Mouse (Mus musculus) kidney, adult 18-20 months (tissue): ENCODE measurements at regions not wholly inside any gene's neighbourhood (a gene's known extent, or its start where the extent isn't known, plus 50 kb on each side); places are given as distances from the start of the nearest gene placed in this dataset.

Experiments
- DNase-seq: peaks from one replicate; pipeline ENCODE4 v3.0.0; 2021

DNA sequence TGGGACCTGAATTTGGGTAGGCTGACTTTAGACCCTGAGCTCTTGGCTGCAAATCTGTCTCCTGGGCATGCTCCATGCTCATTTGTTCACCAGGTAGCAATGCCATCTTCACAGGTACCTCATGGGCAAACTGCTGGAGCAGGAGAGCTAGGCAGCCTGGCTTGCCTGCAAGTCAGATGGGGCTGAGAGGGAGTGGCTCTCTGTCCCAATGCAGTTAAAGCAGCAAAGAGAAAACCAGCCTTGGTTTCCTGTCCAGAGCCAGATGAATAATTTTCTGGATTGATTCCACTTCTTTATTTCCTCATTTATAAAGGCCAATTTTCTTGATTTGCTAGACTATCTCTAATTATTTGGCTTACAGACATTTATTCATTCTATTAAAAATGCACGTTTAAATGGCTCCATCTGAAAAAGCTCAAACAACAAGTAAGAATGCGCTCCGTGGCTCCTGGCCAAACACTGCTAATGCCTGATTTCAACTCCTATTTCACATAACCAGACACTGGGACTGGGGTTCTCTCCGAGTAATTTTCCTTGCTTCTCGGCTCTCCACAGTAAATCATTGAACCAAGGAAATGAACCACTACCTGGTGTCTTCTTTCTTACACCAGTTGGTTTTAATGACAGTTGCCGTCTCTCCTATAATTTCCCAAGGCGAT, 60.5 kb downstream of the Rsl24d1 start:
- no peak for DNase-seq

DNA sequence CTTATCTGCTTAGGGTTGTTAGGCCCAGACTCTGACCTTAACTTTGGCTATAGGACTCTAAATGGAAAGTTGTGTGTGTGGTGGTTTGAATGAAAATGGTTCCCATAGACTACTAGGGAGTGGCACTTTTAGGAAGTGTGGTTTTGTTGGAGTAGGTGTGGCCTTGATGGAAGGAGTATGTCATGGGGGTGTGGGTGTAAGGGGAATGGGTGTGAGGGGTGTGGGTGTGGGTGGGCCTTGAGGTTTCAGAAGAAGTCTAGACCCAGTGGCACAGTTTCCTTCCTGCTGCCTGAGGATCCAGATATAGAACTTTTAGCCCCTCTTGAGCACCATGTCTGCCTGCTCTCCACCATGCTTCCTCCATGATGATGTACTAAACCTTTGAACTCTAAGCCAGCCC, 63.4 kb downstream of the Rsl24d1 start:
- DNase-seq, result no peak

DNA sequence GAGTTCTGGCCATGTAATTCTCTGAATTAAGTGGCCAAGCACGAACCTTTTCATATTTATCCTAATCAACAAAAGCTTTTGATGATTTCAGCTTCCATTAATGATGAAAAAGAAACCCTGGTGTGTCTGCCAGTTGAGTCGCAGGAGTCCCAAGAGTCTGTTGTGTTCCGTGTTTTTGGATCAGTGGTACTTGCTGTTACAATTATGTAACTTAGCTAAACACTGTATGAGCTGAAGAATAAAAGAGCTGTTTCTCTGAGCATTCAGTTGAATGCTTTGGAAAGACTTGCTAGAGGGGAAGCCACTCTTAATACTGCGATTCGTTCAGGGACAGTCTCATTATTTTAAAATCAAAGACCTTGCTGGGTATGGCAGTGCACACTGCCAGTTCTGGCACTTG, 70.1 kb downstream of the Rsl24d1 start:
- DNase-seq, result no peak

DNA sequence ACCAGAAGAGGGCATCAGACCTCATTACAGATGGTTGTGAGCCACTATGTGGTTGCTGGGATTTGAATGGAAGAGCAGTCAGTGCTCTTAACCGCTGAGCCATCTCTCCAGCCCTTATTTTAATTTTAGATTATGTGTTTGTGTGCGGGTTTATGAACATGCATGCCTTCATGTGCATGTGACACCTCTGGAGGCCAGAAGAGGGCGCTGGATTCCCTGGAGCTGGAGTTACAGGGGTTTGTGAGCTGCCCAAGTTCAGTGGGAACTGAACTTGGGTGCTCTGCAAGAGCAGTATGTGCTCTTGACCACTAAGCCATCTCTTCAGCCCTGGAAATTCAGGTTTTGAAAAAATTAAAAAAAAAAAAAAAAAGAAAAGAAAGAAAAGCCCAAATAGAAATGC, 71.7 kb downstream of the Rsl24d1 start:
- DNase-seq, result no peak

DNA sequence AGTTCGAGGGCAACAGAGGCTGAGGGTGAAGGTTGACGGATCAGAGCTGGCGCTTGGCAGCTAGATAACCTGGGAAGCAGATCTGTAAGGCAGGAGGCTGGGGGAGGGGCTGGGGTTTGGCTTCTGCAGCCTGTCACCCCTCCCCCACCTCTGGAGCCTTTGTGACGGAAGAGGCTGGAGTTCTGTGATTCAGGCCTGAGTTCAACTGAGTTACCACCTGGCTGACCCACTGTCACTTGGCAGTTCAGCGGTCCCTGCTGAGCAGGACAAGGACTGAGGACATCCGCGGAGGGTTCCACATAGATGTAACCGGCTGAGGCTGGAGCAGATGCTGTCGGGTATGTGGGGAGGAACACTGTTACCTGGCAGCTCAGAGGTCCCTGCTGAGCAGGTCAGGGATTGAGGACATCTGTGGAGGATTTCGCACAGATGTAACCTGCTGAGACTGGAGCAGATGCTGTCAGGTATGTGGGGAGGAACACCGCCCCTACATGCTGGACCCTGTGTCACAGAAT, 79.1 kb downstream of the Rsl24d1 start:
- no peak for DNase-seq

DNA sequence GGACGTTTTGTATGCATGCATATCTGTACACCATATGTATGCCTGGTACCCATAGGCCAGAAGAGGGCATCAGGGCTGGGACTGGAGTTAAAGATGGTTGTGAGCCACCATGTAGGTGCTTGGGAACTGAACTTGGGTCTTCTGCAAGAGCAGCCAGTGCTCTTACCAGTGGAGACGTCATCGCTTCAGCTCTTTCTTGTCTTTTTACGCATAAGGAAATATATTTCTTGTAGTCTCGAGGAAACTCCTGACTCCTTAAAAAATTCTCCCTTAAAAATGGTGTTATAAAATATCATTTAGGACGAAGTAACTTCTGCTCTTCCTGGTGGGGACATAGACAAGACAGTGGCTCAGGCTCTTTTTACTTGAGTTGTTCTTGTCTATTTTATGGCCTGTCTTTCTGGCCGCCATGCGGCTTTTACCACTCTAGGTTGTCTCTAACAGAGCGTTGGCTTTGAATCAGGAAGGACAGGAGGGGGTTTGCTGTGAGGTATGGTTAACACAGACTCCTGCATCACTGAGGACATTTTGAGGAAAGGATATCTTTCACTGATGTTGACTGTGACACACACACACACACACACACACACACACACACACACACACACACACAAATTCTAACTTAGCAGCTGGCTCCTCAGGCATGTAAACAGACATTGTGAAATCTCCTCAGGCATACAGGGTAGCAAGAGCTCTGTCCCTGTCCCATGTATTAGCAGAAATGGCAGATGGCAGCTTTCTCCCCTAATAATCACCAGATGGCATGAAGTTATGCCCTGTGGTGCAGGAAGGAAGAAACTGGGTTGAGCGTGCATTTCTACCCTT, 85.2 kb downstream of the Rsl24d1 start:
- no peak for DNase-seq

DNA sequence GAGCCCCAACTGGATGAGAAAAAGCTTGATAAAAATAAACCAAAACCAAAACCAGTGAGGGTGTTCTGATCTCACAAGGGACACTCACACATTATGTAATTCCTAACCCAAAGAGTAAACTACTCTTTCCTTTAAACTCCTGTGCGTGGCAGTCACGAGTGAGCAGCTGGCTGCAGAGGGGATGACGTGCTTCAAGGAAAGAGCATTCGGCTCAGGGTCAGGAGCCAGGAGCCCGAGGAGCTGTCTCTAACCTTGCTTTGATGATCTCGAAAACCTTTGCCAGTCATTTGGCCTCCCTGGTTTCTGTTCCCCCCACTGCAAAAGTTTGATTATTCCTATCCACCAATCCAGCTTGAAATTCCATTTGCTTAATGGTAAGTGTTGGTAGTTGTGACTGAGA, 109.9 kb downstream of the Rsl24d1 start:
- DNase-seq, result no peak

DNA sequence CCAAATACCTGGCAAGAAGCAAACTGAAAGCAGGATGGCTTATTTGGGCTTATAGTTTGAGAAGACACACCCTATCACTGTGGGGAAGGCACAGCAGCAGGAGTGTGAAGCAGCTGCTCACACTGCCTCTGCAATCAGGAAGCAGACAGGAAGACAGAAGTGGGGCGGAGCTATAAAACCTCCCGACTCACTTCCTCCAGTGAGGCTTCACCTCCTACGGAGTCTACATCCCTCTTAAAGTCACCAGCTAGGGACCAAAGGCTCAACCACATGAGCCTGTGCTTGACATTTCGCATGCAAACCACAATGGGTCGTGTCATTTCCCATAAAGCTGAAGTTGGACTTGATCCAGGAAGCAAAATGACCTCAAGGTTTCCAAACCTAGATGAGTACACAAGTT, 127.0 kb downstream of the Rsl24d1 start:
- no peak for DNase-seq

DNA sequence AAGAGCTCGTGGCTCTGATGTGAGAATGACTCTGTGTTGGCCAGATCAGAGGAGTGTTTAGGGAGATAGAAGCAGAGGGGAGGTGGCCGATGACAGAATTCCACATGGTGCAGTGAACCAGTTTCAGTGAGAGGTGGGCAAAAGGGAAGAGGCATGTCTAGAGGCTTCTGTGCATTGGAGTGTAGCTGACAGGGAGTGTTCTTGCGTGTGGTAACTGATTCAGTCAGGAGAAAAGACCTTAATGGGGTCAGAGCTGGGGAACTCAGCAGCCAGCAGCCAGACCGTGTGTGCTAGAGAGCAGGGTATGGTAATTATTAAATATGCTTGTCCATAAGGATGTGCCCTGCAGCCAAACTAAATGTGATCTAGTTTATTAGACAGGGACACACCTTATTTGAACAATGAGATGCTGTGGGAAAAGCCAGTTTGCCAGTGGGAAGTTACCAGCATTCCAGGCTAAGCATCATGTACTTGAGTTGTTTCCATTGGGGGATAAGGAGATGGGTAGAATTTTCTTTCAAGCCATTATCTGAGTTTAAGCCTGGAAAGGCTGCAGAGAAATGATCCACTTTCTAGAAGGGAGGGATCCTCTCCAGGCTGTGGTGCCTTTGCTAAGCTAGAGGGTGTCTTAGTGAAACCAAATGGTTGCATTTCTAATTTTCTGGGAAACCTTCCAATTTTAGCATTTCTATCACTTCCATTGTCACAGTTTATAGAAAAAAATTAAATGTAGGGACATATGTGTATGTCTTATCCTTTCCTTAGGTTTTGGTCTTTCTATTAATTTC, 129.5 kb downstream of the Rsl24d1 start:
- DNase-seq, result no peak

DNA sequence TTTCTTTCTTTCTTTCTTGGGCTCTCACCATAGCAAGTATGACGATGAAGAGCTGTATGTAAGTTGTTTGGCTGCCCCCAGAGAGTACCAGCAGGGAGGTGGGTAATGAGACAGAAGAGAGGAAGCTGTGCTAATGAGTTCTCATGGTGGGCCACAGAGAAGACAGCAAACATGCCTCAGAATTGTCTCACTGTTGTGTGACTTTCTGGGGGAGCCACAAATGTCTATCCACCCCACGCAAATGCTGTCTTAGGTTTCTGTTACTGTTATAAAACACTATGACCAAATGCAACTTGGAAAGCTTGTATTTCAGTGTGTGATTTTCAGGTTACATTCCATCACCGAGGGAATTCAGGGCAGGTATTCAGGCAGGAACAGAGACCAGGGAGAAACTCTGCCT, 131.0 kb downstream of the Rsl24d1 start:
- no peak for DNase-seq

DNA sequence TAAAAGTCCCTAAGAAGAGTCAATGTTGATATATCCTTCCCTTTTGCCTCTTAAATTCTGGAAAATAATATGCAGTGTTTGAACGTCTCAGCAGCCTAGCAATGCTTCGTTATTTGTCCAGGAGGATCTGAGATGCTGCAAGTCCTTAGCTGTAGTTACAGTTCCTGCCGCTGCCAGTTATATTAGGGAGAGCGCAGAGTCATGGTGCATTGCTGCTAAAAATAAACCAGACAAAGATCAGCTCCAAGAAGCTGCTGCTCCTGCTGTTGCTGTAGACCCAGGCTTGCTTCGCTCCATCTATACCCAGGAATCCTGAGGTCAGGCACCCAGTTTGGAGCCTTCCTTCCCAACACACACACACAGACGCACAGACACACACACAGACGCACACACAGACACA, 132.3 kb downstream of the Rsl24d1 start:
- DNase-seq, result no peak

DNA sequence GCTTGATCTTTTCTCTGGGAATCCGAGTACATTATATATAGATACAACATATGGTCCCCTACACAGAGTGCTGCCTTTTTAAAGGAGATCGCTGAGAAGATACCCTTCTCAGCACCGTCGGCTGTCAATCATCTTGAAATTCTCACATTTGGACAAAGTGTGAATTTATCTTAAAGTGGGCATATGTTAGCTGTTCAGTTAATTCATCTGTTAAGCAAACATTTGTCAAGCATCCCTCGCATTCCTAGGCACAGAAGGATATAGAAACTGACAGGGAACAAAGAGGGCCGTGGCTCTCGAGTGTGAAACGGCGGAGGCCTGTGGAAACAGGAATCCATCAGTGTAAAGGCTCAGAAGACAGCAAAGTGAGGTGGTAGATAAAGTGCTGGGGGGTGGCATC, 144.9 kb downstream of the Rsl24d1 start:
- DNase-seq, result no peak

DNA sequence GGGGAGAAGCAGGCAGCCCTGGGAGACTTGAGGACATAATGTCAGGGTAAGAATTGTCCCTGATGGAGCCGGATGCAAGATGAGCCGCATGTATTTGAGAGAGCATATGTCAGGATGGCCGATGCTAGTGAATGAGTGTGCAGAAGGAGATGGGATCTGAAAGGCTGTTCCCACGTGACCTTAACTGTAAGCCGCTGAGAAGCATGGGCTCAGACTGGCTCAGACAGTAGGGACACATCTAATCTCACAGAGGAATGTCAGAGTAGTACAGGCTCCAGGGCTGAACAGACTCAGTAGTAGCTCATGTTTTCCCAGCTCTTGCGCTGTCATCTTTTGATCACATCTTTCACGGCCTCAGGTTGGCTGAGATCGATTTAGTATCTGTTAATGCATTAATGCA, 145.4 kb downstream of the Rsl24d1 start:
- no peak for DNase-seq

DNA sequence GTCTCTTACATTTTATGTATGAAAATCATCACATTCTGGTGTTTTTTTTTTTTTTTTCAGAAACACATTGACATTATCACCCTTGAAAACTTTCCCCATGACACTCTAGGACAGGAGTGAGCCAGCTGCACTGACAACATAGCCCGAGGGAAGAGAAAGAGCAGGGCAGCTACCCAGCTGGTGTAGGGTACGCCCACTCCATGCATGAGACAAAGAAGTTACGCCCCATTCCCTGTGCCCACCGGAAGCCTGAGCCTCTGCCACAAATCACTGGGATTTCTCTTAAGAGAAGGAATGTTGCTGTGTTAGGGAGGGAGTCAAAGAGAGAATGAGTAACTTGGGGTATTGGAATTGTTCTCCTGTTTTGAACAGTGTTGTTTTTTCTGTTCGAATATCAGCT, 149.5 kb downstream of the Rsl24d1 start:
- no peak for DNase-seq

DNA sequence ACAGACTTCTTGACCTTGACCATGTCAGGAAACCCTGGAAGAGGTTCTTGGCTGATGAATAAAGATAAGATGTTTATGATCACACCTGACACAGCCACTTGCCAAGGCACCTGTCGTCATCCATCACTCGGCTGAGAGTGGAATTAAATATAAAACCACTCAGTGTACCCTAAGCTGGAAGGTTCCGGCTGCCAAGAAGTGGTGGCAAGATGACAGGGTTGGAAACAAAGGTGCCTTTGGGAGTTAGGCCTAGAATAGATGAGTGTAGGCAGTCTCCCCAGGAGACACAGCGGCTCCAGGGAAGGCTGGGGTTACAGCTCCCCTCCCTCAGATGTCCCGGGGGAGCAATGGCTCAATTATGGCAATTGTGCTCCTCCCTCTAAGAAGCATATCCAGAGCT, 157.0 kb downstream of the Rsl24d1 start:
- no peak for DNase-seq

DNA sequence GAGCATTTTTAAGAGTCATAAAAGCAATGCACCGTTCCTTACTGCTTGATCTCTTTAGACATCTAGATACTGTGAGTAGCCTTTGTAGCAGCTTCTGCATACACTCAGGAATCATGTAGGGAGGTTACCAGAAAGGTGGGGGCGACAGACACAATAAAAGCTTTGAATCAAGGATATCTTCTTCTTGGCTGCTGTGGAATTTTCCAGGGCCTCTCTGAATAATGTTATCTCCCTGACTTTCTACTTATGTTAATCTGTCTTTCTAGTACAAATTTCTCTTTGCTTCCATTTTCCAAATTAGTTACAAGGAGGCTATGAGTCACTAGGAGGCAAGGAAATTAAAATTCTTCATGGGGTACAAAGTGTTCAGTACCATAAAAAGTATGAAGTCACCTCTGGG, 159.4 kb downstream of the Rsl24d1 start:
- no peak for DNase-seq

DNA sequence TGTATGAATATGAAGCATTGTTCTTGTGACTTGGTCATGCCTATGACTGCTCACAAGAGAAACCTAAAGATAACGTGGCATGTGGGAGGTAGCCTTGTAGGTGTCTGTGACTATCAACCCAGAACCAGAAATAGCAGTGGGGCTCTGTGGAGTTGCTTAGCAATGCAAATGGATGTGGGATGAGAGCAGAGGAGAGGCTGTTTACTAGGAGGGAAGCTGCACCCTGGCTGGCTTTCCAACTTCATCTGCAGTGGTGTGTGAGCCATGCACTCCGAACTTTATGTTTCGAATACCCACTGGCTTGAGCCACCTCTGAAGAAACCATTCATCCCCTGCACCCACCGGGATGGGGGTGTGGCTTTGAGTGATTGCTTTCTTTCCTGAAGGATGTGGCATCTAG, 160.5 kb downstream of the Rsl24d1 start:
- no peak for DNase-seq

DNA sequence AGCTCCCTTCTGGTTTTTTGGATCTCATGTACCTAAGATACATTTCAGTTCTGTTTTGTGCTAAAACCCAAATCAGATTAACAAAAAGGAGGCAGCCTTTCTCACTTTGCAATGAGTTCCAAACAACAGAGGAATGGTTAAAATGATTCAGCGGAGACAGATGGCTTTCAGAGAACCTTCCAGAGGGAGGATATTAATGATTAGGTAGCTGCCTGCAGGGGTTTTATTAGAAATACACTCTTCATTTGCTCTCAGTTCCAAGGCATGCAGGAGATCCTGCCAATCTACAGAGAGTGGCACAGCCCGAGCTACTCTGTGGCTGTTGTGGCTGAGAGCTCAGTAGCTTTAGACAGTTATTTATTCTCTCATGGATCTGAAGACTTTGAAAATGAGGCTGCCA, 162.4 kb downstream of the Rsl24d1 start:
- DNase-seq, result no peak

DNA sequence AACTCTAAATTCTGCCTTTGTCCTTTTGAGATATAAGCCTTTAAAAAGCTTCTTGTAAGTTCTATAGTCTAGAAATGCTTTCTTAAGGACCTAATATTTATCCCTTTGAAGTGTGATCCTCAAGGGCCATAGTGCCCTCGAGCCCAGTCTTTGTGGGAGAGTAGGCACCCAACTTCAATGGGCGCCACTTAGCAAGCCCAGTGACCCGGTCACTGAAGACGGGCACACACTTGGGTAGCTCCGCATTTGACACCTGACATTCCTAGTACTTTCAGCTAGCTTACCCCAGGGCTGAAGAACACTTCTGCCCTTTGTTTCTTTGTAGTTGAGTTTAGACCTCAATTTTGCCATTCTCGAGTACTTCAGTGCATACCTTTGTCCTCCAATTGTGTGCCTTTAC, 182.1 kb downstream of the Rsl24d1 start:
- no peak for DNase-seq

DNA sequence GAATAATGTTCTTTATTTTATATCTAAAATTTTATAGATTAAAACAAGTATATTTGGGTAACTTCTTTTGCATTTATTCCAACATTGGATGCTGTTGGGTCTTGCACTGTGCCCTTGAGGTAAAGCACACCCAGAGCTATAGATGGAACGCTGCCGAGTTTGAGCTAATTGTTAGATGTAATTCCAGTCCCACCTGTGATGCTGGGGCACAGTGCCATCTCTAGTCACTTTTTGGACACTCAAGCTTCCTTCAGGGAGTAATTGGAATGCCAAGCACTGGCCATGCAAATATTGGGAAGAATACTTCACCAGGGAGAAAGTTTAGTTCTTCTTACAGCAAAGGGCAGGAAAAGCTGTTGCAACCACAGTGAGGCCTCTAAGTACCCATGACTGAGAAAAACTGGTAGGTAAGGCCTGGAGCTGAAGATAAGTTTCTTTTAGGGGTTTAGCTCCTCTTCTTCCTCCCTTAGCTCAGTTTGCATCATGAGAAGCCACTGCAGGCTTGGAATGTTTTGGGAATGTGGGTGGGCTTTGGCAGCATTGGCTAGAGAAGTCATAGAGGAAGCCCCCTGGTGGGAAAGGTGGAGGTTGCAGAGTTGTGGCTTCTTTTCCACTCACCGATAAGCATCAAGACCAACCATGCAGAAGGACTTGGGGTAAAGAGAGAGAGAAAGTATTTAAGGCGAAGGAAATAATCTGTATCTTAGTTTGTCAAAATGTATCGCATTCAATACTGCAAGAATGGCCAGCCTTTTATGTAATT, 189.1 kb downstream of the Rsl24d1 start:
- DNase-seq, result no peak

DNA sequence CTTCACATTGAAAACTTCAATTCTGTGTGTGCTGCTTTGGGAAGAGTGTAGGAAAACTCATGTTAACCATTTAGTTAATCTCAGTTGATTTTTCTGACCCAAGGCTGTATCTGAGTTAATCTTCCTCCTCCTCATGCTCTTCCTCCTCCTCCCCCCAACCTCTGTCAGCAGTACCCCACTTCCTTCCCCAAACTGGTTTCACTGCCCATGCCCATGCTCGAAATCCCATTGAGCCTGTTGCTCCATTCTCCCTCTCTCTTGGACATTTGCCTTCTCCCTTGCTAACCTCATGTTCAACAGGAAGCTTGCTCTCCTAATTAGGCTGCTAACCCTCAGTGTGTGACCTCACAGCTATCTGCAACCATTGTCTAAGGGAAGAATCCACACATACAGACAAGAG, 203.8 kb downstream of the Rsl24d1 start:
- DNase-seq, result no peak

DNA sequence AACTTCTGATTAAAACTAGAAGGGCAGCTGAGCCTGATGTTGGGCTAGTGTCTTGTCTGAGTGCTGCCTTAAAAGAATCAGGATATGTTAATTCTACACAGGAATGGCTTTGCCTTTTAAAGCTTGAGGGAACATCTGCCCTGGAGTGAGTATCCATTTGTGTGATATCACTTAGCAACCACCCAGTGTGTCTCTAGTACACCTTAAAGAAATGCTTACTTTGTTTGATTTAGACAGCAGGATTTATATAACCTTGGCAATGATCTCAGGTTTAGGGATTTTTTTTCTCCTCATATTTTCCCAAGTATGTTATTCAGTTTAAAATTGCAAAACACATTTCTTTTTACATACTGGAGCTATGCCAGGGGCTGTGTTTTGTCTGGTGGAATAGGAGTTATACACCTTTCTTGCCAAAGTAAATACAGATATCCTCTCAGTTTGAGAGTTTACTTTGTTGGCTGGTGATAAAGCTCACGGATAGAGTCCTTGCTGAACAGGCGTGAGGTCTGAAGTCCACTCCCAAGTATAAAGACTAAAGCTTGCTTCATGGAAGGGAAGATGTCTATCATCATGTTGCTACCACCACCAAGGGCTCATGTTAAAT, 206.6 kb downstream of the Rsl24d1 start:
- no peak for DNase-seq

DNA sequence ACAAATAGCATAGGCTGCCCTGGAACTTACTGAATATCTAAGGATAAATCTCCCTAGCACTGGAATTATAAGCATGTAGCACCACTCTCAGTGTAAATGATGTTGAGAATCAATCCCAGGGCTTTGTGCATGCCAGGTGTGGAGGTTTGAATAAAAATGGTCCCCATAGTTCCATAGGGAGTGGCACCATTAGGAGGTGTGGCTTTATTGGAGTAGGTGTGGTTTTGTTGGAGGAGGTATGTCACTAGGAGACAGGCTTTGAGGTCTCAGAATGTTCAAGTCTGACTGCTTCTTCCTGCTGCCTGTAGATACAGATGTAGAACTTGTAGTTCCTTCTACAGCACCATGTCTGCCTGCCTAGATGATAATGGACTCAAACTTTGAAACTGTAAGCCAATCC, 217.8 kb downstream of the Rsl24d1 start:
- DNase-seq, result no peak
